Mouse (Mus musculus) hindbrain, embryonic 12.5 days (tissue): Measurements from ENCODE around the gene Htr6. TPM values are rescaled to one million over a fixed set of nuclear protein-coding genes. Genes with fewer than 3 reads are reported as not detected.

Source experiments
- ATAC-seq: fragments of 200-750 bp; cut with Nextera tagmentation; 2 replicates; pipeline ENCODE4 v1.8.0; 2017; ENCODE audit warnings: moderate TSS enrichment; ENCODE audit not compliant: low FRiP score
- H3K27ac ChIP-seq: fragments of 300-500 bp; sonication (generic); 2 replicates; pipeline ENCODE4 v1.5.1; 2016; ENCODE audit warnings: mild to moderate bottlenecking
- H3K27me3 ChIP-seq: fragments of 300-500 bp; sonication (generic); 2 replicates; pipeline ENCODE4 v1.6.1; 2016; ENCODE audit warnings: mild to moderate bottlenecking
- H3K36me3 ChIP-seq: fragments of 300-500 bp; sonication (generic); 2 replicates; pipeline ENCODE4 v1.6.1; 2016; ENCODE audit warnings: mild to moderate bottlenecking
- H3K4me1 ChIP-seq: fragments of 300-500 bp; sonication (generic); 2 replicates; pipeline ENCODE4 v1.6.1; 2016
- H3K4me2 ChIP-seq: fragments of 300-500 bp; sonication (generic); replicated peaks from 2 replicates; pipeline ENCODE4 v1.6.1; 2016; ENCODE audit warnings: mild to moderate bottlenecking
- H3K4me3 ChIP-seq: fragments of 300-500 bp; sonication (generic); 2 replicates; pipeline ENCODE4 v1.5.1; 2016; ENCODE audit warnings: mild to moderate bottlenecking
- H3K9ac ChIP-seq: fragments of 300-500 bp; sonication (generic); 2 replicates; pipeline ENCODE4 v1.6.1; 2016; ENCODE audit warnings: mild to moderate bottlenecking, moderate library complexity
- H3K9me3 ChIP-seq: fragments of 300-500 bp; sonication (generic); replicated peaks from 2 replicates; pipeline ENCODE4 v1.6.1; 2016; ENCODE audit warnings: mild to moderate bottlenecking
- WGBS: fragments of 180-500 bp; shearing (Covaris S2); methylation state at CpG from one replicate; pipeline ENCODE4 v1.1.7; 2016; 5-methylcytosine and 5-hydroxymethylcytosine counted together
- polyA plus RNA-seq: library from polyadenylated mRNA; unstranded; fragments of >200 nt; fragmentation: Nextera tagmentation; extraction: Ambion mirVana; gene quantifications from 2 replicates; pipeline ENCODE4 v1.2.1, GENCODE M21; 2016

The Htr6 gene
- polyA plus RNA-seq, 1 experiment from 2014 or later: not detected

DNA sequence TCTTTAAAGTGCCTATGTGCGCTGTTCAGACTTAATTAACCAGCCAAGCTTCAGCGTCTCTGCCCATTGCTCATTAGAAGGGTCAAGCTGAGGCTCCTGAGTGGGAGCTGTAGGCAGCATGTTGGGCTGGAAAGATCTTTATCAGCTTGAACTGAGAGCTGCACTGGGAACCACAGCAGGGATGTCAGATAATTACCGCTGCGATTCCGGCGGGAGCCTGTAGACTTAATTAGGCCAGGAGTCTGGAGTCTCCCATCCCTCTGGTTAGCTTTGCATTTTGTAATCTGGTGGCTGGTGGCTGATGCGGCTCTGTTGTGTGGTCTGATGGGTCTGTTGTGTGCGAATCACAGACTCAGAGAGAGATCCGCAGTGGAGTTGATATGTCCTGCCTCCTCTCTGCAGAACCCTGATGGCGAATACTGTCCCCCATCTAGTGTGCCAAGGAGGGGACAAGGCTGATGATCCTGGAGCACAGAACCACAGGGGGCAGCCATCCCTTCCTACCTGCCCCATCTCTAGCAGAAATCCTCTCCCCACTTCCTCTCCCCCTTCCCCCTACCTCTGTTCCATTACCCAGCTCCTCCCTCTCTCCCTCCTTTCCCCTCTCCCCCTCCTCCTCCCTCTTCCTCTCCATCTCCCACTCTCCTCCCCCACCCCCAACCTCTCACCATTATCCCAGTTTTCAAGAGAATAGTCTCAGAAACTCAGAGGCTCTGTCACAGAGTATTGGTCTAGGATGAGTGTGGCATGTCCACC, 35.1 kb downstream of the Htr6 start:
- Histone ChIP-seq H3K4me2 (peak overlapping the region; percentile 4; the same call in 1 of the 2 replicates), H3K4me3 (no peak overlapping the region), H3K9me3 (0 out of 2 replicates have a peak, but pooled peaks cover 2% of the 10 kb centered on the region), H3K27me3 (peaks cover 3% of the 10 kb centered on the region), H3K27ac (peak overlapping the region; percentile 80), H3K4me1 (peaks cover 30% of the 10 kb centered on the region), H3K36me3 (no peaks in the 10 kb centered on the region), H3K9ac (peak overlapping the region; percentile 27; the same call in 1 of the 2 replicates)
- peak; percentile 63 for ATAC-seq
- WGBS: 7% methylated on average over 10 of the region's 10 CpGs

GRCm38 (mm10) chr4:139037795-139038607, 37.4 kb downstream of the Htr6 start:
- H3K27ac ChIP-seq: peak overlapping the region; percentile 25; the same call in 1 of the 2 replicates
- H3K4me3 ChIP-seq: no peak overlapping the region
- peaks cover 30% of the 10 kb centered on the region for H3K4me1 ChIP-seq
- no peaks in the 10 kb centered on the region for H3K36me3 ChIP-seq
- ATAC-seq: no peak
- 54% methylated on average over 17 of the region's 17 CpGs for whole genome bisulfite sequencing
- 0 out of 2 replicates have a peak overlapping the region, but pooled peaks have one; percentile 27 for H3K9ac ChIP-seq
- H3K9me3 ChIP-seq: no peaks in the 10 kb centered on the region
- H3K27me3 ChIP-seq: peaks cover 3% of the 10 kb centered on the region
- H3K4me2 ChIP-seq: no peak overlapping the region

- no peak overlapping the region for H3K4me3 ChIP-seq
- H3K4me1 ChIP-seq: peaks cover 29% of the 10 kb centered on the region
- H3K9me3 ChIP-seq: no peaks in the 10 kb centered on the region
- no peak overlapping the region for H3K9ac ChIP-seq
- no peak overlapping the region for H3K27ac ChIP-seq
- 96% methylated on average over 3 of the region's 3 CpGs for WGBS
- H3K27me3 ChIP-seq: no peaks in the 10 kb centered on the region; the same call in 1 of the 2 replicates
- no peaks in the 10 kb centered on the region for H3K36me3 ChIP-seq
- ATAC-seq: no peak
- H3K4me2 ChIP-seq: no peak overlapping the region
Measured at GRCm38 (mm10) chr4:139035799-139036198, 39.6 kb downstream of the Htr6 start.

DNA sequence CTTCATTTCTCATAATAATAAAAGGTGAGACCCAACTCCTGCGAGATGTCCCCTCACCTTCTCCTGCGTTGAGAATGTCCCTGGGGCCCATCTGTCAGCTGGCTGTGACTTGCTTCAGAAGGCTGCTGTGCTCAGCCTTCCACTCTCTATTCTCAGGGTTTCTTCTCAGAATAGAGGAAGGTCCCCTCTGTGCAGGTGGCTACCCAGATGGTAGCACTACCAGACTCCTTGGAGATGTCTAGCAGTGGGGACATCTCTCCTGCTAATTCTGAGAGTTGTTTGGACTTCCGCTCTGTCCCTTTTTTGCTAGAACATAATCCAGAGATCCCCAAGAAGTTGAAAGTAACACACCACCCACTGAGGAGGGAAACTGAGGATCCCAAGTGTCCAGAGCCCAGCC, 40.4 kb downstream of the Htr6 start:
- no peaks in the 10 kb centered on the region; the same call in 1 of the 2 replicates for H3K27me3 ChIP-seq
- peaks cover 20% of the 10 kb centered on the region for H3K4me1 ChIP-seq
- ATAC-seq: no peak
- H3K9me3 ChIP-seq: no peaks in the 10 kb centered on the region
- H3K36me3 ChIP-seq: no peaks in the 10 kb centered on the region
- no peak overlapping the region for H3K4me3 ChIP-seq
- no peak overlapping the region for H3K4me2 ChIP-seq
- WGBS: 93% methylated on average over 3 of the region's 3 CpGs
- no peak overlapping the region for H3K27ac ChIP-seq
- no peak overlapping the region for H3K9ac ChIP-seq

- Histone ChIP-seq H3K4me3 (no peak overlapping the region), H3K36me3 (no peaks in the 10 kb centered on the region), H3K9me3 (no peaks in the 10 kb centered on the region), H3K27me3 (no peaks in the 10 kb centered on the region; the same call in 1 of the 2 replicates), H3K4me1 (peaks cover 18% of the 10 kb centered on the region), H3K4me2 (no peak overlapping the region), H3K27ac (no peak overlapping the region), H3K9ac (no peak overlapping the region)
- WGBS: 51% methylated on average over 4 of the region's 4 CpGs
- ATAC-seq: no peak
Measured at GRCm38 (mm10) chr4:139034540-139034939, 40.8 kb downstream of the Htr6 start.

DNA sequence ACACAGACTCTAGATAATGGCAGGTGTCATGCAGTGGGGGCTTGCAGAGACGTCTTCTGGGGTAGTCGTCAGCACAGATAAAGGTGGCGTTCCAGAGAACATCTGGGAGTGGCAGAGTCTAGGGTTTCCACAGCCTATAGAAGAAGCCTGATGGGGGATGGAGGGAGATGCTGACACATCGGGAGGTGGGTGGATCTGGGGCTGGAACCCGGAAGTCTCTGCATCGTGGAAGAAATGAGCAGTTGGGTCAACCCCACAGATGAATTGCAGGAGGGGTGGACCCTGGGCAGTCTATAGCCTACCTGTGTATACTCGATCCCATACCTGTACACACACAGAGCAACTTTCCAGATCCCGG, 41.4 kb downstream of the Htr6 start:
- peaks cover 16% of the 10 kb centered on the region for H3K4me1 ChIP-seq
- WGBS: 82% methylated on average over 8 of the region's 8 CpGs
- no peak overlapping the region for H3K4me2 ChIP-seq
- no peaks in the 10 kb centered on the region for H3K36me3 ChIP-seq
- no peak overlapping the region for H3K27ac ChIP-seq
- H3K9me3 ChIP-seq: no peaks in the 10 kb centered on the region
- no peak overlapping the region for H3K9ac ChIP-seq
- H3K4me3 ChIP-seq: no peak overlapping the region
- ATAC-seq: no peak
- no peaks in the 10 kb centered on the region for H3K27me3 ChIP-seq

DNA sequence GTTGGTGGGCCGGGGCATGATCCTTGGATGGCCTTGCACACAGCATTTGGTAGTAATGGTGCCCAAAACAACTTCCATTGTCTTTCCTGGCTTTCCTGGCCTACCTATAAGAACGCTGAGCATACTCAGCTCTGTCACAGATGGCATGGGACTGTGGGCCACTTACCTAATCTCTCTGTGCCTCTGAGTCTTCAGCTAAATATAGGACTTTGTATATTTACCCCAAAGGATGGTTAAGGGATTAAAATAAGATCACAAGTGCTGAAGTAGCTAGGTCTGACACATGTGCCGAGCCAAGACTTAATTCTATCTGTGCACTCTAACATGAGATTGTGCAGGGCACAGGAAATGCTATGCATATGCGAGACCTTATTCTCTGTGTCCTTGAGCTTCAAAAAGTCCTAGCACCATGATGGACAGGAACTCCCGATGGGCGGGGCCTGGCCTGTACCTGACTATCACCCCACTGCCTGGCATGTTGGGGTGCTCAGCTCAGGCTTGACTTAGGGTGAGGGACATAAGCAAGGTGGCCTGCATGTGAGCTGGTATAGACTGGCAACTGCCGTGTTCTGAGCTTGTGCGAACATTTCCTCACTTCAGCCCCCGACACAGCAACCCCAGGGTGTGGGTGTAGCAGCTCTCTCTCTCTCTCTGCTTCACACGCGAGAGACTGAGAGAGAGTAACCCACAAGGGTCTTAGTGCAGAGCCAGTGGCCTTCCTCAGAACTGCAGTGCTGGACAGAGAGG, 41.9 kb downstream of the Htr6 start:
- Histone ChIP-seq H3K27ac (no peak overlapping the region), H3K9ac (no peak overlapping the region), H3K4me3 (no peak overlapping the region), H3K36me3 (no peaks in the 10 kb centered on the region), H3K27me3 (no peaks in the 10 kb centered on the region), H3K4me2 (no peak overlapping the region), H3K4me1 (peaks cover 11% of the 10 kb centered on the region), H3K9me3 (no peaks in the 10 kb centered on the region)
- WGBS: 86% methylated on average over 11 of the region's 11 CpGs
- ATAC-seq: no peak

DNA sequence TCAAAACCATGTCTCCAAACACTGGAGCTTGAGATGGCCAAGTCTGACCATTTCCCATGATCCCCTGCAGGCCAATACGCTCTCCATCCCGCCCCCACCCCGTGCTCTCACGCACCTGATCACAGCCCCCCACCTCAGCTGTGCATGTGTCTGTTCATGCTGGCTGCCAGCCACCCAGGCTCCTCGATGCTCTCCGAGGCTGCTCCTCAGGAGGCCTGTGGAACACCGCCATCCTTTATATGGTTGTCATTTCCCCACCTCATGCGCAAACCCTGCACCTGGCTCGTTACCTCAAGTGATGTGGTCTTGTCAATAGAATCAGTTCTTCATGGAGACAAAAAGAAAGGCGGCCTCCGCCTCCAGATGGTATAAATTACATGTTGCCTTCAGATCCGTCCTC, 42.8 kb downstream of the Htr6 start:
- Histone ChIP-seq H3K27me3 (no peaks in the 10 kb centered on the region), H3K27ac (no peak overlapping the region), H3K36me3 (no peaks in the 10 kb centered on the region), H3K4me2 (no peak overlapping the region), H3K4me3 (no peak overlapping the region), H3K4me1 (peaks cover 3% of the 10 kb centered on the region), H3K9me3 (no peaks in the 10 kb centered on the region), H3K9ac (no peak overlapping the region)
- no peak for ATAC-seq
- 72% methylated on average over 12 of the region's 12 CpGs for WGBS

DNA sequence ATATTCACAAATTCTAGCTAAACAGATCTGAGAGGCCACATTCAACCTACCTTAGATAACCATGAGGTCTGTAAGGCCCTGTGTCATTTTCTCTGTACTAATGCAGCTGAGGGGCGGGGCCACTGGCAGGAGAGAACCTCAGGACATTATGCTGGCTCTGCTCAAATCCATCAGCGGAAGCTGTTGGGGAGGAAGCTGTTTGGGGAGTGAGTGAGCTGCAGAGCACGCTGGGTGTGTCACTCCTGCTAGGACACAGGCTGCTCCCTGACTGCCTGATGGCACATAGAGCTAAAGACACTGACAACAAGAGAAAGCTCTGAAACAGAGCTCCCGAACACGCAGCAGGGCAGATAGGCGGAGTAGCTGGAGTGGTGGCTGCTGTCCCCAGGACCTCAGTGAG, 44.7 kb downstream of the Htr6 start:
- 67% methylated on average over 6 of the region's 6 CpGs for WGBS
- no peak overlapping the region for H3K4me3 ChIP-seq
- H3K27ac ChIP-seq: no peak overlapping the region
- no peaks in the 10 kb centered on the region for H3K4me1 ChIP-seq
- H3K36me3 ChIP-seq: no peaks in the 10 kb centered on the region
- no peaks in the 10 kb centered on the region for H3K27me3 ChIP-seq
- H3K4me2 ChIP-seq: no peak overlapping the region
- no peak for ATAC-seq
- H3K9ac ChIP-seq: no peak overlapping the region
- no peaks in the 10 kb centered on the region for H3K9me3 ChIP-seq

- H3K36me3 ChIP-seq: no peaks in the 10 kb centered on the region
- no peak overlapping the region for H3K4me3 ChIP-seq
- no peaks in the 10 kb centered on the region for H3K9me3 ChIP-seq
- H3K4me2 ChIP-seq: no peak overlapping the region
- H3K9ac ChIP-seq: 0 out of 2 replicates have a peak overlapping the region, but pooled peaks have one; percentile 18
- no peak for ATAC-seq
- H3K4me1 ChIP-seq: peaks cover 6% of the 10 kb centered on the region
- H3K27me3 ChIP-seq: no peaks in the 10 kb centered on the region
- WGBS: 3% methylated on average over 2 of the region's 2 CpGs
- H3K27ac ChIP-seq: no peak overlapping the region
Measured at GRCm38 (mm10) chr4:139024379-139024778, 51.0 kb downstream of the Htr6 start.

DNA sequence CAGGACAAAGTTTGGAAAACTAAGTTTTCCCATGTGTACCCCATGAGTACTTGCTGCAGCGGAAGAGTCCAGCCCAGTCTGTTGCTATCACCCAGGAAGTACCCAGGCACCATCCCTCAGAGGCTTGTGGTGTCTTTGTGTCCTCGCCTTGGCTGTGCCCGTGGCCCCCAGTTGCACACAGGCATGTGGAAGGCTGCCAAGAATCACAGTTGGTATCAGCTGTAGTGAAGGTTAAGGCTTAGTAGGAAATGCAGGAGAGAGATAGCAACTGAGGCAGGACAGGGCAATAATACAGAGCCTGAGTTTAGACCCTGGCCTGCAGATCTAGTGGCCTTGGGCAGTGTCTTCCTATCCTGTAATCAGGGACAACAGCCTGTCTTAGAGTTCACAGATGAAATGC, 55.0 kb downstream of the Htr6 start:
- H3K9ac ChIP-seq: no peak overlapping the region
- H3K4me3 ChIP-seq: no peak overlapping the region
- H3K36me3 ChIP-seq: no peaks in the 10 kb centered on the region
- no peak overlapping the region for H3K27ac ChIP-seq
- WGBS: 85% methylated on average over 3 of the region's 3 CpGs
- no peak for ATAC-seq
- H3K27me3 ChIP-seq: no peaks in the 10 kb centered on the region
- H3K4me2 ChIP-seq: no peak overlapping the region
- peaks cover 6% of the 10 kb centered on the region for H3K4me1 ChIP-seq
- no peaks in the 10 kb centered on the region for H3K9me3 ChIP-seq

GRCm38 (mm10) chr4:139019413-139019812, 56.0 kb downstream of the Htr6 start:
- H3K36me3 ChIP-seq: no peaks in the 10 kb centered on the region
- peak; percentile 60; the same call in 1 of the 2 replicates for ATAC-seq
- no peak overlapping the region for H3K4me2 ChIP-seq
- H3K9me3 ChIP-seq: no peaks in the 10 kb centered on the region
- H3K9ac ChIP-seq: no peak overlapping the region
- WGBS: 66% methylated on average over 13 of the region's 13 CpGs
- no peak overlapping the region for H3K4me3 ChIP-seq
- no peaks in the 10 kb centered on the region for H3K27me3 ChIP-seq
- peak overlapping the region; percentile 56 for H3K27ac ChIP-seq
- peaks cover 3% of the 10 kb centered on the region; the same call in 1 of the 2 replicates for H3K4me1 ChIP-seq
